Mouse (Mus musculus) 3134 (cell line): ENCODE measurements around the gene Scg5.

Source experiments
- DNase-seq: peaks from one replicate; pipeline ENCODE4 v3.0.0-alpha.2; 2011; ENCODE audit warnings: low spot score; ENCODE audit not compliant: insufficient read length; ENCODE audit errors: extremely low read depth

The Scg5 gene

DNA sequence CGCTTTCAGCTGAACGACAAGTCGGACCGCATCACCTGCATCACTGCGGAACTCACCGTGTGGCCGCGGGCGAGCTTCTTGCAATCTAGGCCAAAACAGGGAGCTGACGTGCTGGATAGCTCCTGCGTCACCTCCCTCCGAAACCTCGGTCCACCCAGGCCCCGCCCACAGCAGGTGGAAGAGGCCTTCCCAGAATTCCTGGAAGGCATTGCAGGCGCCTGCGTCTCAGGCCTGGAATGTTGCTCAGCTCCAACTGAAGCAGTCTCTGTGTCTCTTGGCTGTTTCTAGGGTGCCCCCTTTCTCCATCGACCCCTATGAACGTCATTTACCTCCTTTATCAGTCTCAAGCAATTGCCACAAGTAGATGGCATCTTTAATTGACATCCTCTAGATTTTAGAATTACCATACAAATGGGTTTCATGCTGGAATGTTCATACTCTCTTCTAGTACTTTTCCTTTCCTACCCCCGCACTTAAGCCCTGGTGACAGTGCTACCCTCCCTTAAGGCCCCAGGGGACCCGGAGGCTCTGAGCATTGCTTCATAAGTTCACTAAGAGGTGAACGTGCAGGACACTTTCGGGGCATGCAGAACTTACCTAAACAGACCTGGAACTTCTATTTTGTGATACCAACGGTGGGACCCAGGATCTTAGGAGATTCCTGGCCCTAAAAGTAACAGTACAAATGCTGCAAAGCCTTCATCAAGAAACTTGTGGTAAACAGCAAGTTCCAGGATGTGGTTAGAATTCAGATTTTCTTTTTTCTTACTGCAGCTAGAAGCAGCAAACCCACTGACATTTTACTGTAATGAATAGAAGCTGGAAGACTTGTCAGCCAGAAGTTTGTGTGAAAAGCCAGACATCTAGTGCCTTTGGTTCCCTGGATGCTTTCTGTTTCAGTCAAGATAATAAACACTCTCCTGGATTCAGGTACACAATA, at the start of gene Scg5:
Gene Scg5, minus strand, starts transcription at position 179 of the 940 bp plus-strand sequence.
- DNase-seq: peak; percentile 26

GRCm38 (mm10) chr2:113870115-113870514, 41.2 kb upstream of the Scg5 start:
- no peak for DNase-seq

DNA sequence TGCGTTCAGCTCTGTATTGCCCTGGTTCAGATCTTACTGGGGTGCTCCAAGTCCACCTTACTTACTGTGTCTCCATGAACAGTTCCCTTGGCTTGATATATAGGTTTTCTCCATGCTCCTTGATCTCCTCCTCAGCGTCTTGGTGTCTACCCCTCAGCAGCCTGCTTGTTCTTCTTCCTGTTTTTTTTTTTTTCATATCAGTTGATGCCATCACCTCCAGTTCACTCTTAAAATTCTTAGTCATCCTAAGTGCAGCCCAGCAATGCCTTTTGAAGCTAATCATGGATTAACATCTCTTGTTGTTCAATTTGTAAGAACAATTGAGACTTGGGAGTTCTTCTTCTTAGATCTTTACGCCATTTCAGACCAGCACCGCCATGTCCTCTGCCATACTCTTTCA, 39.5 kb upstream of the Scg5 start:
- no peak for DNase-seq

- DNase-seq: no peak
Observed at GRCm38 (mm10) chr2:113866155-113866554, 37.2 kb upstream of the Scg5 start.

GRCm38 (mm10) chr2:113849141-113849540, 20.2 kb upstream of the Scg5 start:
- peak; percentile 25 for DNase-seq

DNA sequence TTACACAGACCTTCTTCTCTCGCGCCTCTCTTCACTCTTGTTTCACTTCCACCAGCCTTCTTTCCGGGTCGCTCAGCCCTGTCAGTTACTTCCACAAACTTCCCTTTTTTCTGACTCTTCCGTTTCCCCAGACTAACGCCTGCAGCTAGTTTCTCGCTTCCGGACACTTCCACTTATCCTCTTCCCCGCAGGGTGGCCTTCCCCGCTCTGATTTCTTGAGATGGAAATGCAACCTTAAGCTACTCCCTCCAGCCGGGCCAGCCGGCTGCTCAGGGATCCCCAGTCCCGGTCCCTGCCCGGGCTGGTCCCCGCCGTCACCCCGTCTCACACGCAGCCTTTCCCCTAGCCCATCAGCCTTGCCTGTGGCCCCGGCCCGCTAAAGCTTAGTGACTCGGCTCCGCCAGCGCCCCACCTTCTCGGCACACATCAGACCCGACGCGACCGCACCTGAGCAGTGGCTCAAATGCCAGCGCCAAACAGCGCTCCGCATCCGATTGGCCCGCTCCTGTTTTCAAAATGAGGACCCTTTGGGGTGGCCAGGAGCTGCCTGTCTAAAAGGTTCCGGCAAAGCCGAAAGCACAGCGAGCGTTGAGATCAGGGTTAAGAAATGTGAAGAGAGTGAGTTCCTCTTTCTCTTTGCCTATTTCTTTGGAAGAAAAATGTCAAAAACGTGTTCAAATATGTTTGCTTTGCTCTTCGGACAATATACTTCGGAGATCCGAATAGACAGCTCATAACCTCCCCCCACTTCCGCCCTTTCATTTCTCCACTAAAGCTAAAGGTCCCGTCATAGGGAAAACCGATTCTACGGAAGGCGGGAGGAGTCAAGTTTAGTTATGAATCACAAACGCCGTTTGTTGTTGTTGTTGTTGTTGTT, 19.6 kb upstream of the Scg5 start, which contains the start of gene Arhgap11a:
Gene Arhgap11a, minus strand, starts transcription at position 417 of the 877 bp plus-strand sequence.
- DNase-seq: peak; percentile 91

- DNase-seq: peak; percentile 59
Observed at GRCm38 (mm10) chr2:113847678-113848244, 18.8 kb upstream of the Scg5 start.

- no peak for DNase-seq
Observed at GRCm38 (mm10) chr2:113845081-113845480, 16.2 kb upstream of the Scg5 start.

DNA sequence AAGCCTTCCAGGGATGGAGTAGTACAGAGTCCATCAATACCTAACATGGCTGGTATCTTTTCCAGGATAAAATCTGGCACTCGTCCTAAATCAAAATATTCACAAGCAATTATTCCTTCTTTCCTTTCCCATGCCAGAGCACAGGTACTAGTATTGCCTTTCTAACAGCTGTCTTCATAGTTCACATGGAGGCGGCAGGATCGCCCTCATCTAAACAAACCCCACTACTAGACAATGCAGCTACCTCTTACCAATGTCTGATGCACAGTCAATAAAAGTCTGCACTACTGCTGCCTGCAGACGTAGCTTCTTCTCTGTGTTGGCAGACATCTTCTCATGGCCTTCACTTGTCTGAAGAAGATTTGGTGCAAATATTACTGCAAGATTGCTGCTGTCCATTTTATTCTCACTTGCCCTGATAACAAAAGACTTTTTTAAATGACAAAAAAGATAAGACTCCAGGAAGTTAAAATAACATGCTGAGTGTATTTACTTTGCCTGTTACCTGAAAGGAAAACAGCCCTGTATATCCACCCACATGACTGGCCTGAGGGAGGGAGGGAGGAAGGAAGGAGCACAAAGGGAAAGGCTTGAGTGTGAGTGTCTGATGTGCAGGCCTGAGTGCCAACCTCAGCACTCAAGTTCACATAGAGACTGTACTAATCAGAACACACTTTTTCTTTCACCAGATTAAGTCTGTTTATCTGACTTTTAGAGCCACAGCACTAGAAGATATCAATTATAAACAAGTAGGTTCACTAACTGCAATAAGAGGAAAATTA, 12.9 kb upstream of the Scg5 start:
- no peak for DNase-seq

- DNase-seq: no peak
Observed at GRCm38 (mm10) chr2:113839488-113839887, 10.6 kb upstream of the Scg5 start.

GRCm38 (mm10) chr2:113835219-113835618, 6.3 kb upstream of the Scg5 start:
- no peak for DNase-seq

DNA sequence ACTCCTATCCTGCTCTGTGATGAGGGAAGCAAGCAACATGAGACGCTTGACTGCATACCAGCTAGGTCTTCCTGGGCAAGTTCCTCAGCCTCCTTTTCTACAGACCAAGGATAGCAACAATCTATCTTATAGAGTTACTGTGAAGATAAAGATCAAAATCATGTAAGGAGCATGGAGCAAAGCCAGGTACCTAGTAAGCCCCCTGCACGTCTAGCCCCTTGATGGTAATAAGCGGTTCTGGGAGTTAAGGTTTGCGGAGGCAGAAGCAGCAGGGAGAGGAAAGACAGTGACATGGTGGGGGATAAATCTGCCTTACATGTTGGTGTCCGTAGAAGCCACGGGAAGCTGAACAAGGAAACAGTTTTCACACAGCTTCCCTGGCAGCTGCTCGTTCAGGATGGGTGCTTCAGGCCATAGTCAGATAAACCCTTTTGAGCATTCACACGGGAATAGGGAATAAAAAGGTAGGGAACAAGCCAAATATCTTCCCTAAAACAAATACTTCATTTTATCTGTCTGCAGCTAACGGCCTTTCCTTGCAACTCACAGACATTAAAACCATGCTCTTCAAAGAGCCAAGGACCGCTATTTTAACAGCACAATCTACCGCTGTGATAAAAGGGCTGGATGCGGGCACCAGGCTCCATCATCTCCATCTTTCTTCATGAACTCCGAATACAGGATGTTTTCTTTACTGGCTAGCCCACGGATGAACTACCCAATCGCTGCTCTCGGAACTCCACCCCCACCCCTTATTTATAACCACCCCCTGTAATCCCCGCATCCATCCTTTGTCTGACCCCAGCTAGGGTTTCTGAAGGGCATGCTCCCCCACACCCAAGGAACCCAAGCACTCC, 607 bp downstream of the Scg5 start:
- DNase-seq: no peak

DNA sequence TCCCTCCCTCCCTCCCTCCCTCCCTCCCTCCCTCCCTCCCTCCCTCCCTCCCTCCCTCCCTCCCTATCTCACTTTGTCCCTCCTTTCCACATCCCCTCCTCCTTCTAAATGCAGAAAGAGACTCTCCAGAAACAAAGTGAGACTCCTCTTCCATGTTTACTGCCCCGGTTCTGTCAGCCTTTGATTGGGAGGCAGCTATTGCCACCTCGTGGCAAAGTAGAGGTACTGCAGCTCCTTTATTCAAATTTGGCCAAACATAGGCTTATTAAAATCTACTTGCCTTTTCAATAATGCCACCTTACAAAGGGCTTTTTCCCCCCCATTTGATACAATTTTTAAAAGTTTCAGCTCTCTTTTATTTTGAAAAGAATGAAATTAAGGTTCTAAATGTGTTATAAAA, 5.0 kb downstream of the Scg5 start:
- DNase-seq: no peak

DNA sequence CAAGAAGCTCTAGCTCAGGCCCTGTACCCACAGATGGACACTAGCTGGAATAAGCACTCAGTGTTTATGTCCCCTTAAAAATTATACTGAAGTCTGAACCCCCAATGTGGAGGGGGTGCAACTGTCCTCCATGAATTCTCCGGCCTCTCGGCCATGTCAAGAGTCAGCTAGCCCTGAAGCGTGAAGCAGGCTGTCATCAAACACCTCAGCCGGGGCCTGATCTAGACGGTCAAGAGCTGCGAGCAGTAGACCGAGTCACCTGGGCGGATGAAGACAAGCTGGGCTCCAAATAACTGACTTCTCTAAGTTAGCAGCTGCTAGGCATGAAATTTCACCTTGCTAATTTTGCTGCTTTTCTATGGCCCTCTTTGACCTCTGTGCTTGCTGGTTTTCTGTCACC, 6.6 kb downstream of the Scg5 start:
- DNase-seq: no peak

DNA sequence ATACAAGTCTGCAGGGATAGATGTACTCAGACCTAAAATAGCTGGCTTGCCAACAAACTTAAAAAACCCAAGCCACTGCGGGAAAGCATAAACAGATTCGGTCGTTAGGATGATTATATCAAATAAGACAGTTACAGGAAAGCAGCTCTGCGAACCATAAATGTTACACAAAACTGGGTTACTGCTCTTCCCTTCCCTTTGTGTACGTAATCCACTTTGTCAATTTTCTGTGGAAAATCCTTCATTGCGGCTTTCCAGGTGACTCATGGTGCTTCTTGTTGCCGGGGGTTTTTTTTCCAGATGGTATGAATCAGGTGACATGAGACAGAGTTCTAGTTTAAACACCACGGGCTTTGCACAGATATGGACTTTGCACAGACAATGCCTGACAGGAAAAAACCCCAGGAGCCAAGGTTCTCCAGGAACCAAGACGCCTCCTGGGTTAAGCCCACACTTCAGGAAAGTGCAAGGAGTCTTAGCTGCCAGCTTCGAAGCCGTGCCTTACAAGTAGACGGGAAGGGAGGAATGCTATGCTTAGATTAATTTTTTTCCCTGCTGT, 7.7 kb downstream of the Scg5 start:
- DNase-seq: peak; percentile 29

GRCm38 (mm10) chr2:113820117-113820516, 8.8 kb downstream of the Scg5 start:
- no peak for DNase-seq

DNA sequence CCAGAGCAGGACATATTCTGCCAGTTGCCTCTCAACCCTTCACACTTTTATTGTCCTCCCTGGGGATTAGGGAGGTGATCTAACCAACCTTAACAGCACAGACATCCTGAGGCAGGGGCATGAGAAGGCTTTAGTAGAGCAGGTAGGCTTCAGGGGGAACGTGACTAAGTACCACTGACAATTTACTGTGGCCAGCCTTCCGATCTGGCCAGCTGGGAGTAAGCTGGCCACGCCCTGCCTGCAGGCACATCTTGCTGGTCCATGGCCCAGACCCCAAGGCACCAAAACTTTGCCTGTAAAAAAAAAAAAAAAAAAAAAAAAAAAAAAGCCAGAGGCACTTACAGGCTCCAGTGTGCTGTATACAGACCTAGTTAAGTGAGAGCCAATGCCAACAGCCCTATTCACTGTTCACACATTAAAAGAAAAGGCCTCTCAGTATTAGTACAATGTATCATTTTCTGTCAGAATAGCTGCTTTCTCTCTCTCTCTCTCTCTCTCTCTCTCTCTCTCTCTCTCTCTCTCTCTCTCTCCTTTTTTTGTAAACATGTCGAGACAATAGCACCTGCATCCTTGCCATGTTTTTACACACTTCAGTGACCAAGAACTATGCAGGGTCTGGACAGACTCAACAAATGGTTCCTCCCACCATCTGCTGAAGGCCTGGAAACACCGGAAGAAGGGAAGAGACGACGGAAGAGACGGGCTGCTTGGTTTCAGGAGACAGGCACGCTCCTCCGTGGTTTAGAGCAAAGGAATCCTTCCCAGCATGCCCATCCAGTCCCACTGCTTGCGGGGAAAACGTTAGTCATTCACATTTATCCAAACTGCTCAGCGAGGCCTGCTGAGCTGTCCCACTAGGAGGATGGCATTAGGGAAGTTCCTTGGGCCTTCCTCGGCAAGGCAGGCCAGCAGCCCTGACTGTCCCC, 11.0 kb downstream of the Scg5 start:
- peak; percentile 61 for DNase-seq

DNA sequence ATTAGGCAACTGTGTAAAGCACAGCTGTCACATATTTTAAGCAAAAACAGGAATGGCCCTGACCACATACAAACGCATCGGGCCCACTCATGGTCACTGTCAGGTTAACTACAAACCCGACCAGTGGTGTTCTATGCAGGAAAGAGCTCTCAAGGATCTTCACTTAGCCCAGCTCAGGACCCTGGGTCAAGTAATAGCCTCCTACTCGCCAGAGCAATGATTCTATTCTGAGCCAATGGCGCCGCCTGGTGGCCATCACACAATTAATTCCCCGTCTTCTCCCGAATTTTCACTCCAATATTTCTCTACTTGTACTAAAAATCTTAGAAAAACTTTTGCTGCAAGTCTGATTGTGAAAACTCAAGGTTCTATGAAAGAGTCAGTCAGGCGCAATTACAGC, 21.3 kb downstream of the Scg5 start:
- DNase-seq: peak; percentile 16
